Mouse (Mus musculus): Measurements from ENCODE around the gene Depp1.

DNA sequence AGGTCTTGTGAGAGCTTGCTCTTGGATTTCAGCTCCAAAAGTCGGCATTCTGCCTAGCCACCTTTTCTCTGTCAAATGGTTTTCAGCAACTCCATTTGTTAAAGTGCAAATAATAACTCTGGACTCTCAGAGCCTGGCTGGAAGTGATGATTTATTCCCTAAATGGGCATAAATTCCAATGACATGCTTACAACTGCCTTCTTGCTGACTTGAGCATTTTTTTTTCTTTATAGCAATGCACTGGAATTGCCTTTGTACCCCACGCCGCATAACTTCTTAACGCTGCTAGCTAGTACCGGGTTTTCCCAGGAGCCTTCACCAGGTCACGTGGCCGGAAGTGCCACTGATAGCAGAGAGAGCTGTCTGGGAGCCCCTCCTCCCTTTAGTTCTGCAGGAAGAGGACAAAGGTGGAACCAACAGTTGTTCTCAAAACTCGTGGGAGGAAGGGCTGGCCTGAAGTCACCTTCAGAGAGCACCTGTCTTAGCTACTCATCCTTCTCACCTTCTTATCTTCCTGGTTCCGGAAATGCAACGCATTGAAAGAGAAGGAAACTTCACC, 26.0 kb downstream of the Depp1 start:
- TF ChIP-seq CTCF (IDR thresholded peaks at IDR 0.05; ENCODE audit: low read depth) (no peak), EP300 (IDR thresholded peaks at IDR 0.05; ENCODE audit: low read depth) (no peak)

Data from heart, postnatal 0 days (tissue).